Mouse (Mus musculus) adrenal gland, postnatal 36 days (tissue): ENCODE measurements around the gene Gm49387. TPM values are rescaled to one million over a fixed set of nuclear protein-coding genes. Genes with fewer than 3 reads are reported as not detected.

ENCODE experiments used
- DNase-seq, 2 experiments: peaks; one replicate each; pipeline ENCODE4 v3.0.0; 2021; ENCODE audit warnings: mixed read lengths in 1 of 2
- long read RNA-seq, 2 experiments: library from polyadenylated mRNA; stranded (forward); transcript quantifications; one replicate each; pipeline ENCODE4 v2.0.0; 2021; ENCODE audit warnings: borderline sequencing depth in 2 of 2
- total RNA-seq, 2 experiments: library from RNA; stranded (reverse); gene quantifications; 2 replicates each; pipeline ENCODE4 v1.2.3; 2021

Gm49387 gene
- not detected for total RNA-seq
- long read RNA-seq, experiment 1, result 0 reads
- long read RNA-seq, experiment 2, result 0 reads

DNA sequence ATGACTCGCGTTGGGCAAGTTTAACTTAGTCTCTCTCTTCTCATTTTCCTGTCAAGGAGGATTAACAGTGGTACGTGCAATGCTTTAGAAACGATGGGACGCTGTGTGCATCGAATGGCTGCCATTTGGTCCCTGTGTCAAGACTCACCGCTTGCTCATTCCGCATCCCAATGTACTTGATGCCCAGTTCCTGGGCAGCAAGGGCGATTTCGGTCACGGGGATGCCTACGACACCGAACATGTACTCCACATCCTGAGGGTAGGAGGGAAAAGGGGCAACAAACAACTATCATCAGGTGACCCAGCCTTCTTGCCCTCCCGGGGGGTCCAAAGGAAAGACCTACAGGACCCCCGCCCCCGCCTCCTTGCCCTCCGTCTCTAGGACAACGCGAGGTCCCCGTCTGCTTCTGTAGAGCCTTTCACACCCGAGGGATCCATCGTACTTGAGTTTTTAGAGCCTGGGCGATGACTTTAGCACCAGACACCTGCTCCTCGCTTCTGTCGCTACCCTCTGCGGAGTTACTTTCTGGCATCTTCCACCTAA, at the start of gene Gm49387:
TSS of gene Gm49387 (minus strand) at position 533 of the 544 bp plus-strand sequence.
- no peak for DNase-seq

DNA sequence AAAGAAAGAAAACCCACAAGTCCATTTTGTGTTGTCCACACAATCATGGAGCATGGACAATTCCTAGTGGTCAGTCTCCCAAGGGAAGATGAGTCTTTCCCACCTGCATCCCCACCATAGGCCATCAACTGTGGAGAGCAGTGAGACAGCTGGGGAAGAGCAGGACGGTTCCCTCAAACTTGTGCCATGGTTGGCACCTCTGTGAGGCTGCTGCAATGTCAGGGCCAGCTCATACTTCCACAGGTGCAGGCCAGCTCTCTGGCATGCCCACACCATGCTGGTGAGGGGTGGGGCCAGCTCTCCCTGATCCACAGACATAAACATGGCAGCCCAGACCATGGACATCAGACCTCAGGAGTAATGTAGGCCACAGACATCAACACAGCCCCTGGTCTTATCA, 45.6 kb upstream of the Gm49387 start:
- no peak for DNase-seq

GRCm38 (mm10) chr14:31685680-31686079, 45.0 kb upstream of the Gm49387 start:
- DNase-seq, result no peak

GRCm38 (mm10) chr14:31684343-31685040, 43.8 kb upstream of the Gm49387 start:
- no peak for DNase-seq

- no peak for DNase-seq
Measured at GRCm38 (mm10) chr14:31683610-31684009, 42.9 kb upstream of the Gm49387 start.

GRCm38 (mm10) chr14:31681931-31682555, 41.4 kb upstream of the Gm49387 start:
- no peak for DNase-seq

DNA sequence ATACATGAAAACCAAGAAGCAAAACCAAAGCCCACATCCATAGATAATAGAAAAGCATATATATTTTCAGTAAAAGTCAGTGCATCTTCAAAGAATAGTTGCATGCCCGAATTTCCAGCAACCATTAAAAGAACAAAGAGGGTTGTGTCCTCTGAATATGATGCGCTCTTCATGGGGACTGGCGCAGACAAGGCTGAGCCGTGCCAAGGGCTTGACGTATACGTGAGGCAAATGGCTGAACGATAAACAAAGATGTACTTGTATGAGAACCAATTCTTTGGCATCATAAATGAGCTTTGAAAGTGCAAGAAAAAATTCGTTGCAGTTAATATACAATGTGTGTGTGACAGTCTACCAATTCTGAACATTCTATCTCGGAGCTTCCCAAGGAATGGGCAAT, 40.6 kb upstream of the Gm49387 start:
- no peak for DNase-seq

- DNase-seq, result no peak
Measured at GRCm38 (mm10) chr14:31680656-31681055, 40.0 kb upstream of the Gm49387 start.

DNA sequence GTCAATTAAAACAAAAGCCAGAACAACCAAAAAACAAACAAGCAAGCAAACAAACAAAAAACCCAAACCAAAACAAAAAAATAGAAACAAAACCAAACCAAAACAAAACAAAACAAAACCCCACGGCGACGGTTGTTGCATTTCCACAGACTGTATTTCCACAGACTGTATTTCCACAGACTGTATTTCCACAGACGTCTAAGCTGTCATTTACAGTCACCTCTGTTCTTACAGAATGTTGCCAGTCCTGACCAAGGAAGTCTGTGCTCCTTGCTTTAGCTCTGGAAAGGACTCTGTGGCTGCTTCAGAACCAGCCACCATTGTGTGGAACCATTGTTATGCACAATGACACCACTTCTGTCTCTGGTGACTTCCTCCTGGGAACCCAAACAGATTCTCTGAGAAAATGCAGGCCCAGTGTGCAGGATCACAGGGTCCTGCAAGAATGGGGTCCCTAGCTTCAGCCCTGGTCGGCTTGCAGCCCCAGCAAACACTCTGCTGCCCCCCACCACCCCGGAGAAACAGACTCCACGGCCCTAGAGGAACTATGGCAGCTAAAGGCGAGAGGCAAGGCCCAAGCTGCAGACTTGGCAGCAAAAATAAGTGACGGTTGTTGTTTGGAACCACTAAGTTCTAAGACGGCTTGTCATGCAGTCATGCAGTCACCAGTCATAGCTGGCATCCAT, 31.1 kb upstream of the Gm49387 start:
- DNase-seq, result no peak

- DNase-seq, result peak in 1 of 2 experiments; percentile 58
Measured at GRCm38 (mm10) chr14:31669642-31670490, 29.2 kb upstream of the Gm49387 start.

- peak; percentile 88 to 92 for DNase-seq
Measured at GRCm38 (mm10) chr14:31669161-31669611, 28.5 kb upstream of the Gm49387 start.

DNA sequence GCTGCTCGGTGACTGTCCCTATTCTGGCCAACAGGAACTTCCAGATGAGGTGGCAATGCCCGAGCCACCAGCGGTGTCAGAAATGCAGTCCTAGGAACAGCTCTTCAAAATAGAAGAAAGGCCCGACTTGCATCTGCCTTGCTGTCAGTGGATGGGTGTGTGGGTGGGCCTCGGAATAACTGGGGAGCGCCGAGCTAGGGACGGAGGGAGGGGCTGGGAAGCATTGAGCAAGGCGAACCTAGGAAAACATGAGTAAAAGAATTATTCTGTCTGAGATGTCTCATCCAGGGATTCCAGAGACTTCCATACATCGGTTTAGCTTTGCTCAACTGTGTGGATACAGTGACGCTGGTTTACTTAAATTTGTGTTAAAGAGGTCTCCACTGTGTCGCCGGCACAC, 27.6 kb upstream of the Gm49387 start:
- no peak for DNase-seq

GRCm38 (mm10) chr14:31667741-31668140, 27.1 kb upstream of the Gm49387 start:
- DNase-seq, result no peak

- no peak for DNase-seq
Measured at GRCm38 (mm10) chr14:31666931-31667705, 26.4 kb upstream of the Gm49387 start.

DNA sequence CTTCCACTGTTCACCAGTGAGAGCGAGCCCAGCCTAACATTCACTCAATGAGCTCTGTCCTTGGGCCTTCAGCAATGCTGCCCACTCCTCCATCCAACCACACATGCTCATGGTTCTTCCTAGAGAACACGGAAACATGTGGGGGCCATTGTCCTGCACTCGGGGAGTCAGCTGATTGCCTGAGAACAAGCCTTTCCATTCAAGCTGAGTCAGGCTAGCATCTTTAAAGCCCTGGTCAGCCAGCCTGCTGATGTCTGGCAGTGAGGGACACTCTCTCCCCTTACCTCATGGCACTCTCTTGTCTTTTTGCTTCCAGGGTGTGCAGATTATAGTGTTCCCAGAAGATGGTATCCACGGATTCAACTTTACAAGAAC, 24.9 kb upstream of the Gm49387 start:
- no peak for DNase-seq

DNA sequence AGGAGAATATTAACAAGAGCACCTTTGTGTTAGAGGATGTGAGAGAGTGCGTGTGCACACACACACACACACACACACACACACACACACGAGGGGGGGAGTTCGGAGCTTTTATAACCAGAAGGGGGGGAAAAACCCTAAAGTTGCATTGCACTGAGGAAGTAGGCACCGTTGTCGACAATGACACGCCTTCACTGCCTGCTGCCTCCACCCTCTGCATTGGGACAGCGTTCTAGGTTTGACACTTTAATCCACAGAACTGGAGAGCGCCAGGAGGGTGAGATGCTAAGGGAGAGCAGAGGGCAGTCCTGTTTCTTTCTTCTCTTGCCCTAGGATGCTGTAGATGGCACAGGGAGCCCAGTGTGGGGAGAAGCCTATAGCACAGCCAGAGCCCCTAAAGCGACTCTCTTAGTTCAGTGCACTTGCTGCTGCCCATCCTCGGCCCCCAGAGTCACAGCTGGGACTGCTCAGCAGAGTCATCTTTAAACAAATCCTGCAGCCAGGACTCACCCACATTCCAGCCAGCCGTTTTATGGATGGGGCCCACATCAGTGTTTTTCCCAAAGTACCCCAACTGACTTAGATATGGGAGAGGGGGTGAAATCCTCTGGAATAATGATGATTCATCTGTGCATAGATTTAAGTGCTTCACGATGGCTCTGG, 24.4 kb upstream of the Gm49387 start:
- no peak for DNase-seq

- no peak for DNase-seq
Measured at GRCm38 (mm10) chr14:31664100-31664902, 23.6 kb upstream of the Gm49387 start.

- DNase-seq, result no peak
Measured at GRCm38 (mm10) chr14:31663376-31664099, 22.9 kb upstream of the Gm49387 start.
